Mouse (Mus musculus) subcutaneous adipose tissue, adult 2 months (tissue): Measurements from ENCODE around the gene Apba1. TPM values are rescaled to one million over a fixed set of nuclear protein-coding genes. Genes with fewer than 3 reads are reported as not detected.

Source experiments
- polyA plus RNA-seq: library from polyadenylated mRNA; depleted of rRNA; stranded (reverse); fragments of >200 nt; gene quantifications from 2 replicates; pipeline ENCODE4 v1.2.3, GENCODE M21; 2012; ENCODE audit warnings: low replicate concordance; rRNA removed

Apba1 gene
- polyA plus RNA-seq, result 6.3 and 13.9 TPM in 2 replicates

DNA sequence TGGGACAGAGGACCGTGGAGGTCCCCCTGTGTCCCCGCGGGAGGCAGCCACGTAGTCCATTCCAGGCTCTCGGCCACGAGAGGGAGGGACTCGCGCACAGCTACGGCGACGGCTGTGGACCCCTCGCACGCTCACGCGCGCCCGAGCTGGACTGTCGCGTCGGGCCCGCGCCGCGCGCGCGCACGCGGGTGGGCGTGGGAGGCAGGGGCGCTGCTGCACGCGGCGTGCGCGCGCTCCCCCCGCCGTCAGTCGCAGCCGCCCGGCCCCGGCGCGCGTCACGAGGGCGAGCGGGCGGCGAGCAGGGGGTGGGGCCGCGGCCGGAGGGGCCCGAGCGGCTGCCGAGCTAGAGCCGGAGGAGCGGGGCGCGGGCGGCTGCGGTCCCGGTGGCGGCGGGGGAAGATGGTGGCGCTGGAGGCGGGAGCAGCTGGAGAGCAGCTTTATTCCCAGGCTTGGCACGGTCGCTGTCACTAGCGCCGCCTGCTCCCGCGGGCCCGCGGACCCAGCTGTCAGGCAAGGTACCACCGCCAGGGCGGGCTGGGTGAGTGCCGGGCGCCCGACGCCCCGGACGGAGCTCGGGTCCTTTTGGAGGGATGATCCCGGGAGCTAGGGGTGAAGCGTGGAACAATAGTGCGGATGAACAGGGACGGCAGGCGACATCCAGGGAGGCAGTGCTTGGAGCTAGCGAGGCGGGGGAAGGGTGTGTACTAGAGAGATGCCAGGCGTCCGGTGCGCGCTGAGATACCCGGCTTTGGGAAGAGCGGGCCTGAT lies at the start of gene Apba1:
Gene Apba1 (plus strand): TSS at position 334 of the 768 bp plus-strand sequence.

Other genes with a start within 250 kb of the Apba1 start
- 2.4 TPM in 1 of 2 replicates, not detected in the other for gene 1700028P14Rik, start 106.1 kb upstream of the Apba1 start, polyA plus RNA-seq
- gene Ptar1, start 71.5 kb upstream of the Apba1 start, polyA plus RNA-seq, result 3.5 and 7.4 TPM in 2 replicates